Mouse (Mus musculus) limb, embryonic 15.5 days (tissue): ENCODE data around the gene Meis1. TPM values are rescaled to one million over a fixed set of nuclear protein-coding genes. Genes with fewer than 3 reads are reported as not detected.

ENCODE experiments used
- ATAC-seq: fragments of 200-750 bp; cut with Nextera tagmentation; 2 replicates; pipeline ENCODE4 v1.8.0; 2017; ENCODE audit warnings: low read depth, moderate TSS enrichment; ENCODE audit not compliant: insufficient number of reproducible peaks, low FRiP score, low TSS enrichment
- H3K27ac ChIP-seq: fragments of 300-500 bp; sonication (generic); 2 replicates; pipeline ENCODE4 v1.5.1; 2015; ENCODE audit warnings: moderate library complexity, mild to moderate bottlenecking, inconsistent platforms
- H3K27me3 ChIP-seq: fragments of 300-500 bp; sonication (generic); 2 replicates; pipeline ENCODE4 v1.6.1; 2015; ENCODE audit warnings: inconsistent platforms
- H3K36me3 ChIP-seq: fragments of 300-500 bp; sonication (generic); 2 replicates; pipeline ENCODE4 v1.6.1; 2015; ENCODE audit warnings: inconsistent platforms
- H3K4me1 ChIP-seq: fragments of 300-500 bp; sonication (generic); 2 replicates; pipeline ENCODE4 v1.6.1; 2015; ENCODE audit warnings: inconsistent platforms
- H3K4me2 ChIP-seq: fragments of 300-500 bp; sonication (generic); 2 replicates; pipeline ENCODE4 v1.6.1; 2015; ENCODE audit warnings: mild to moderate bottlenecking, inconsistent platforms
- H3K4me3 ChIP-seq: fragments of 300-500 bp; sonication (generic); 2 replicates; pipeline ENCODE4 v1.5.1; 2015; ENCODE audit warnings: mild to moderate bottlenecking, inconsistent platforms
- H3K9ac ChIP-seq: fragments of 300-500 bp; sonication (generic); 2 replicates; pipeline ENCODE4 v1.6.1; 2015; ENCODE audit warnings: inconsistent platforms
- H3K9me3 ChIP-seq: fragments of 300-500 bp; sonication (generic); 2 replicates; pipeline ENCODE4 v1.6.1; 2016; ENCODE audit warnings: inconsistent platforms
- WGBS: fragments of 180-500 bp; shearing (Covaris S2); methylation state at CpG from one replicate; pipeline ENCODE4 v1.1.7; 2015; 5-methylcytosine and 5-hydroxymethylcytosine counted together
- polyA plus RNA-seq: library from polyadenylated mRNA; unstranded; fragments of >200 nt; fragmentation: Nextera tagmentation; extraction: Ambion mirVana; gene quantifications from 2 replicates; pipeline ENCODE4 v1.2.1, GENCODE M21; 2015

Meis1 gene
- polyA plus RNA-seq, 1 experiment from 2014 or later = 16.3 TPM

DNA sequence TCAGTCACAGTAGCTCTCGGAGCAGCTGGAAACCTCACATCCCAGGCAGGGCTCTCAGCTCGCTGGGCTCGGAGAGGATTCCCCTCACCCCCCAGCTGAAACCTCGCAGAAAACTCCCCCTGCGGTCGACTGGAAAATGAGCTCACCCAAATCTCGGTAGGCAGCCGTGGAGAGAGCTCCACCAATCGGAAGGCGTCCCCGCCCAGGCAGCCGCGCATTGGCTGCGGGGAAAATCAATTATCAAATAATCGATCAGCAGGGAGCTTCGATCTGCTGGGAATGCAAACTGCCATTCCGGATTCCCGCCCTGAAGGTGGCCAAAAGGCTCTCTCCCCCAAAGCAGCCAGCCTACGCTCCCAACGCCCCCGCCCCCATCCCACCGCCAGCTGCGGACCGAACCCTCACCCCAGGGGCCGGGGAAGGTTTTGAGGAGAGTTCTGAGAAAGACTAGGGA lies 1.6 kb upstream of the Meis1 start:
- Histone ChIP-seq H3K9me3 (no peaks in the 10 kb centered on the region), H3K27me3 (peaks cover 48% of the 10 kb centered on the region), H3K4me1 (peaks cover 22% of the 10 kb centered on the region), H3K27ac (peak overlapping the region; percentile 90), H3K36me3 (no peaks in the 10 kb centered on the region), H3K9ac (no peak overlapping the region), H3K4me3 (peak overlapping the region; percentile 56), H3K4me2 (peak overlapping the region; percentile 91)
- under 1% methylated on average over 25 of the region's 25 CpGs for WGBS
- ATAC-seq = peak; percentile 92

DNA sequence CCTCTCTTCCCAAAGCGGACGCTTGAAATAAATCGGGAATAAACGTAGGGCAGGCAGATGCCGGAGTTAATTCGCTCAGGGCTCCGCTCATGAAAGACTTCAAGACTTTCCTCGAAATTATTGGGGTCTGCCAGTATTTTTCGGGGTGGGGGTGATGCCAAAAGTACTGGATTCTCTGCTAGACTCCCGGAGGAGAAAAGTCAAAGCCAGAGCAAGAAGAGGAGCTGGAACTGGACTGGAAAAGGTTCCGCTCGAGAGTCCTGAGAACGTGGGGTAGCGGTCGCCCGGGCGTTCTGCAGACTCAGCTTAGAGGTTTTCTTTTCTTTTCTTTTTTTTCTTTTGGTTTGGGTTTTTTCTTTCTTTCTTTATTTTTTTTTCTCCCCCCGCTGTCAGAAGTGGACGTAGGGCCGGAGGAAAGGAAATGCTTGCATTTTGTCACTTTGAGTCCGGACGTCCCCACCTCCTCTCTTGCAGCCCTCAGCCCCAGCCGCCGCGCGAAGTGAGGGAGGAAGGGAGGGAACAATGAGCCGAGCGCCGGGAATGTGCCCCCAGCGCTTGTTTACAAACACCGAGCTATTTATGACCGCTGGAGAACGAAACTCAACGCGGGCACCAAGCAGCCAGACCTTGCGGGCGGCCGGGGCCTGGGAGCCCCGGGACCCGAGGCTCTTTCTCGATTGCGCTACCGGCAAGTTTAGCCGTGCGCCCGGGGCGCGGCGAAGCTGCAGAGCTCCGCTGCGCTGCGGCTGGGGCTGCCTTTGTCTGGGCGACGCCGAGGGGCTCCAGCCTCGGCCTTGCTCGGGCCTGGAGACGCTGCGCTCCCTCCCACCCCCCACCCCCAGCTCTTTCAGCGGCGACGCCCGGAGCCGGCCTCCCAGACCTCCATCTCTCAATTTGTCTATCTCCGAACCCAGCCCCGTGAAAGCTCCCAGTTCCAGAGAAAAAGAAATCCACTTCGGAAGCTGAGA lies 703 bp upstream of the Meis1 start:
- no peak for ATAC-seq

DNA sequence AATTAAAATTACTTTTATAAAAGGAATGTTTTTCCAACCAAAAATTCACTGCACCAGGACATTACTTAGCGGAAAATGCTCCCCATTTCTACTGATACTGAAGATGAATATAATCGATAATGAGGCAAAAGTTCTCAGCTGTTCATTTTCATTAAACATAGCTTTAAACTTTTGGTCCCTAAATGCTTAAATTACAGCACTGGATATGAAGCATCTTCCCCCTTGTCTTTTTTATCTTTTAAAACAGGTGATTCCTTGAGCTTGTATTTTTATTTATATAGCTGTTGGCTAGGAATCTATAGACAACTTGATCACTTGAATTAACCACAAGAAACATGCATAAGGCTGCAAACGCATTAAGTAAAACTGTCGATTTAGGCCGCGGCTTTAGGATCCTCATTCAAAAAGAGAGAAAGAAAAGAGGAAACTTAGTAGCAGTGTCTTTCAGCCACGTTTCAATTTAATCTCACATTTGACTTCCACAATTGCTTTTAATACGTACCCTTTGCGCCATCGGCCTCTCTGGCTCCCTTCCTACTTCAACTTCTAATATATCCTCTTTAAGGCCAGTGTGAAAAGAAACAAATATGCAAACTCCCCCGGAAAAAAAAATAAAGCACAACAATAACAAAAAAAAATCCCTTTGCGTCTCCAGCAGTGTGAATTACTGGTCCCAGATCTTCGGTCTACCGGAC lies 919 bp downstream of the Meis1 start:
- Histone ChIP-seq H3K27me3 (peaks cover 57% of the 10 kb centered on the region), H3K4me1 (peaks cover 34% of the 10 kb centered on the region), H3K36me3 (no peaks in the 10 kb centered on the region), H3K4me2 (peak overlapping the region; percentile 91), H3K9me3 (no peaks in the 10 kb centered on the region), H3K9ac (0 out of 2 replicates have a peak overlapping the region, but pooled peaks have one; percentile 21), H3K4me3 (peak overlapping the region; percentile 56), H3K27ac (peak overlapping the region; percentile 90)
- ATAC-seq = no peak
- 5% methylated on average over 14 of the region's 14 CpGs for WGBS

More for the DNA sequence above, 703 bp upstream of the Meis1 start:
- peaks cover 54% of the 10 kb centered on the region for H3K27me3 ChIP-seq
- no peaks in the 10 kb centered on the region for H3K9me3 ChIP-seq
- under 1% methylated on average over 66 of the region's 67 CpGs for WGBS
- peaks cover 29% of the 10 kb centered on the region for H3K4me1 ChIP-seq
- H3K4me3 ChIP-seq = peak overlapping the region; percentile 56
- peak overlapping the region; percentile 55 for H3K9ac ChIP-seq
- peak overlapping the region; percentile 91 for H3K4me2 ChIP-seq
- H3K27ac ChIP-seq = peak overlapping the region; percentile 90
- no peaks in the 10 kb centered on the region for H3K36me3 ChIP-seq

DNA sequence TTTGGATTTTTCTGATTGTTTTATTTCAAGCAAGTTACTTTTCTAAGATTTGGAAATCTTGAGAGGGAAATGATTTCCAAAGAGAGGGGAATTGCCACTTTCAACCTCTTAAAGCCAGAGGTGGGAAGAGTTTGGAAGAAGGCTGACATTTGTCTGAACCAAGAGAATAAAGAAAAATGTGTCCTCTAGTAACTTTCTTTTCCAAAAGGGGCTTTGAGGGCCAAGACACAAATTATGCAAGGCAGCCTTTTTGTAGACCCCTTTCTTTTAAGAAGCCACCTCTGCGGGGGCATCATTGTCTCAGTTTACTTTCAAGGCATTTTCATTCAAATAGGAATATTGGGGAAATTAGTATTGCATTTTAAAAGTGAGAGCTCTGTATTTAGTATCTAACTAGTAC lies 1.5 kb downstream of the Meis1 start:
- Histone ChIP-seq H3K27me3 (peaks cover 57% of the 10 kb centered on the region), H3K4me3 (peak overlapping the region; percentile 36), H3K4me1 (peaks cover 34% of the 10 kb centered on the region), H3K9ac (no peak overlapping the region), H3K27ac (no peak overlapping the region), H3K9me3 (no peaks in the 10 kb centered on the region), H3K36me3 (no peaks in the 10 kb centered on the region), H3K4me2 (peak overlapping the region; percentile 61; the same call in 1 of the 2 replicates)
- ATAC-seq = no peak
- 4% methylated on average over 1 of the region's 1 CpGs for WGBS

DNA sequence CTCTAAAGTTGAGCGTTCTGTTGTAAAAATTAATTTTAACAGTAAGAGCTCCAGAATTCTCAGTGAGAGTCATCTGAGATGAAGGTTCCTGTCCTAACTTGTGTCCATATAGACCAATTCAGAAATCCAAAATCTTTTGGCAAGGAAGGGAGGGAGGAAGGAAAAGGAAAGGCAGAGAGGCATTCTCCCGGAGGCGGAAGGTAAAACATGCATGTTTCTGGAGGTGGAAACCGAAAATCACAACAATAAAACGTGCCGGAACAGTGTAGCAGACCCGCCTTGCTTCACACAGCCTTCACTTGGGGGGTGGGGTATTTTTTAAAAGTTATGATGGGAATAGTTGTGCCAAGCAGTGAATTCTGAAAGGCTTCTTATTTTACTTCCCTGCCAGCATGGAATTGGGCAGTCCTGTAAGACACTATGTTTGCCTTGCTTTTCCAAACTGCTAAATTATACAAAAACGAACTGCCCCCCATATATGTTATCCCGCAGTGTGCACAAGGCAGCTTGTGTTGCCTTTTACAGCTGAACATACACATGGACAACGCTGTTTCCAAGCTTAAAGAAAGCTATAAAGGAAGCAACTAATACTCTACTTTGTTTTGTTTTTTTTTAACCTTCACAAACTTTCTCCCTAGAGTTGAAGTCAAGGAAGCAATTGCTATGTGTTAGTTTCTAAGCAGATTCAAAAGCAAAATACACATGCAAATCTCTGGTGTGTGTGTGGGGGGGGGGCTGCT lies 2.1 kb downstream of the Meis1 start:
- H3K27ac ChIP-seq = no peak overlapping the region

DNA sequence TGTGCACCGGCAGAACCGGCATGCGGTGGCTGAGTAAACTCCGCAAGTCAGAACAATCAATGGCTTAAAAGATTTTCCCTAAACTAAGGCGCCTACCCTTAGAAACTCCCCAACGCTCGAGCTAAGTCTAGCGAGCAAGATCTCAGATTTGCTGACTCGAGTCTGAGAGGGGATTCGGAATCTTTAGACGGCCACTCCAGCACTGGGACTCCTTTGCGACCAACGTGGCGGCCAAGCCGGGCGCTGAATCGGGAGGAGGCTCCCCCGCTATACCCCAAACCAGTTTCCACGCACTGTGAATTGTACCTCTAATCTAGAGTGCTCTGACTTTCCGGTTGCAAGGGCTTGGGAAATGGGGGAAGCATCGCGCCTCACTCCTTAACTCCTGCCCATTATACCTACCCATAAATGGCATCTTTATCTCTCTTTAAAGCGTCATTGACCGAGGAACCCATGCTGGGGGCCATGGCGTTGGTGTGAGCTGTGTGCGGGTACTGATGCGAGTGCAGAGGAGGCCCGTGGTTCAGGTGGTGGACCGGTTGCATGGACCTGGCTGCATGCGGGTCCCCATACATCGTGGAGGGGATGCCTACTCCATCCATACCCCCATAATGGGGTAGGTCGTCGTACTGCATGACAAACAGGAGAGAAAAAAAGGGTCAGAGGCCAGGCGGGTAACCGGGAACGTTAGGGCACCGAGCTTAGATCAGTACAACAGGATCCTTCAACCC lies 2.9 kb downstream of the Meis1 start:
- H3K4me3 ChIP-seq = peak overlapping the region; percentile 36
- H3K4me1 ChIP-seq = peaks cover 30% of the 10 kb centered on the region
- no peaks in the 10 kb centered on the region for H3K36me3 ChIP-seq
- no peak overlapping the region for H3K9ac ChIP-seq
- H3K9me3 ChIP-seq = no peaks in the 10 kb centered on the region
- peak overlapping the region; percentile 61 for H3K4me2 ChIP-seq
- 7% methylated on average over 37 of the region's 37 CpGs for WGBS
- H3K27ac ChIP-seq = no peak overlapping the region
- peaks cover 56% of the 10 kb centered on the region for H3K27me3 ChIP-seq
- ATAC-seq = no peak

More for the DNA sequence above, 2.1 kb downstream of the Meis1 start:
- no peaks in the 10 kb centered on the region for H3K36me3 ChIP-seq
- no peaks in the 10 kb centered on the region for H3K9me3 ChIP-seq
- peak overlapping the region; percentile 61 for H3K4me2 ChIP-seq
- peak overlapping the region; percentile 36 for H3K4me3 ChIP-seq
- 5% methylated on average over 10 of the region's 10 CpGs for WGBS
- peaks cover 56% of the 10 kb centered on the region for H3K27me3 ChIP-seq
- peaks cover 34% of the 10 kb centered on the region for H3K4me1 ChIP-seq
- H3K9ac ChIP-seq = no peak overlapping the region
- ATAC-seq = no peak

DNA sequence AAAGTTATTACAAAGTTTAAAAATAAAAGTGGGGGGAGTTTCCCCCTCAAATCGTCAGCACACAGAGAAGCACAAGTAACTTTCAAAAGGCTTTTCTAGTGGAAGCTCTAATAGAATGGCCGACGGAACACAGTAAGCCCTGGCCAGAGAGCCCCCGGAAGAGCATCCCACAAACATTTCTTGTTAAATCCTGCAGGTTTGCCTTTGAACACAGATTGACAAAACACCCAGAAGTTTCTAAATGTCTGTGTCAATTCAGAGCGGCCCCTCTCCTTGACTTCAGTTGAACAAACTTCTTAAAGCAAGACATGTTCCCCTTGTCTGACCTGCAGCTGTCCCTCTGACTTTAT lies 3.4 kb downstream of the Meis1 start:
- peaks cover 24% of the 10 kb centered on the region for H3K4me1 ChIP-seq
- H3K36me3 ChIP-seq = no peaks in the 10 kb centered on the region
- H3K27me3 ChIP-seq = peaks cover 56% of the 10 kb centered on the region
- H3K27ac ChIP-seq = no peak overlapping the region
- peak overlapping the region; percentile 61 for H3K4me2 ChIP-seq
- peak overlapping the region; percentile 36 for H3K4me3 ChIP-seq
- ATAC-seq = no peak
- 12% methylated on average over 5 of the region's 5 CpGs for WGBS
- no peaks in the 10 kb centered on the region for H3K9me3 ChIP-seq
- H3K9ac ChIP-seq = no peak overlapping the region

DNA sequence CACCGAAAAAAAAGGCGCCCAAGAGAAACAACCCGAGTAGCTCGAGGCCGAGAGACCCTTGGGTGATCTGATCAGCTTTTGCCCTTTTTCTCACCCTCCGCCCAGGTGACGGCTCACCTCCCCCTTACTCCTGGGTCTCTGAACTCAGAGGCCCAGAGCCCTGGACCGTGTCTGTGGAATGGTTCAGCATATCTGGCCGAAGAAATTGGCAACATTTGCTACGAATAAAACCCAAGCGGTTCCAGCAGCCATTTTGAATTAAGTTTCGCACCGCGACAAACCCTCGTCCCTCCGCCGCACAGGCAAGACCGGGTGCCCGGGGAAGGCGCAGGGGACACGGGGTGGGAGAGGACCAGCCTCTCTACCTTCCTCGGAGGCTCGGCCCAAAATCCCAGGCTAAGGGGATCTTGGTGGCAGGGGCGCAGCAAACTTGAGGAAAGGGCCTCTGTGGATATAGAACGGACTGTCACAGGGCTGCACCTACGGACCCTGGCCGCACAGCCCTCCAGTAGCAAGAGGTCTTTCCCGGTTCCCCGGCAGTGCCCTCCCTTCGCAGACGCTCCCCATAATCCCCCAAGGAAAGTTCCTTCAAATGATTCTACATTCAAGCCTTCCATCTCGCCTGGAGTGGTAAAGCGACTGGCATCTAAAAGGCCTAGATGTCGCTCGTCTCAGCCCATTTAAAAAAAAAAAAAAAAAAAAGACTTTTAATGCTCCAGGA lies 4.2 kb downstream of the Meis1 start:
- Histone ChIP-seq H3K27me3 (peaks cover 63% of the 10 kb centered on the region), H3K4me1 (peaks cover 21% of the 10 kb centered on the region), H3K27ac (no peak overlapping the region), H3K9ac (no peak overlapping the region), H3K9me3 (no peaks in the 10 kb centered on the region), H3K4me3 (peak overlapping the region; percentile 36), H3K36me3 (no peaks in the 10 kb centered on the region), H3K4me2 (peak overlapping the region; percentile 61)
- 6% methylated on average over 35 of the region's 35 CpGs for WGBS
- ATAC-seq = no peak

DNA sequence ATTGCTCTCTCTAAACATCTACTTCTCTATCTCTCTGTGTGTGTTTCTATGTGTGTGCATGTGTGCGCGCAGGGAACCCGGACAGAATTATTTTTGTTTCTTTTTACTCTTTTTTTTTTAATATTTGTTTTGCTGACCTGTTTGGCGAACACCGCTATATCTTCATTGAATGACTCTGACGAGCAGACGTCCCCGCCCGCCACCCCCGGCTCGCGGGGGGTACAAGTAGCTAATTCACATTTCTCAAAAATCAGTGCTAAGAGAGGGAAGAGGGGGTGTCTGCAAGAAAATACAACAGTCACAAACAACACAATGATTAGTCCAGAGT lies 4.7 kb downstream of the Meis1 start:
- 18% methylated on average over 12 of the region's 12 CpGs for WGBS
- no peak for ATAC-seq
- no peaks in the 10 kb centered on the region for H3K9me3 ChIP-seq
- no peak overlapping the region for H3K27ac ChIP-seq
- no peaks in the 10 kb centered on the region for H3K36me3 ChIP-seq
- peak overlapping the region; percentile 36 for H3K4me3 ChIP-seq
- peak overlapping the region; percentile 61; the same call in 1 of the 2 replicates for H3K4me2 ChIP-seq
- peaks cover 68% of the 10 kb centered on the region for H3K27me3 ChIP-seq
- H3K4me1 ChIP-seq = peaks cover 19% of the 10 kb centered on the region
- H3K9ac ChIP-seq = no peak overlapping the region

DNA sequence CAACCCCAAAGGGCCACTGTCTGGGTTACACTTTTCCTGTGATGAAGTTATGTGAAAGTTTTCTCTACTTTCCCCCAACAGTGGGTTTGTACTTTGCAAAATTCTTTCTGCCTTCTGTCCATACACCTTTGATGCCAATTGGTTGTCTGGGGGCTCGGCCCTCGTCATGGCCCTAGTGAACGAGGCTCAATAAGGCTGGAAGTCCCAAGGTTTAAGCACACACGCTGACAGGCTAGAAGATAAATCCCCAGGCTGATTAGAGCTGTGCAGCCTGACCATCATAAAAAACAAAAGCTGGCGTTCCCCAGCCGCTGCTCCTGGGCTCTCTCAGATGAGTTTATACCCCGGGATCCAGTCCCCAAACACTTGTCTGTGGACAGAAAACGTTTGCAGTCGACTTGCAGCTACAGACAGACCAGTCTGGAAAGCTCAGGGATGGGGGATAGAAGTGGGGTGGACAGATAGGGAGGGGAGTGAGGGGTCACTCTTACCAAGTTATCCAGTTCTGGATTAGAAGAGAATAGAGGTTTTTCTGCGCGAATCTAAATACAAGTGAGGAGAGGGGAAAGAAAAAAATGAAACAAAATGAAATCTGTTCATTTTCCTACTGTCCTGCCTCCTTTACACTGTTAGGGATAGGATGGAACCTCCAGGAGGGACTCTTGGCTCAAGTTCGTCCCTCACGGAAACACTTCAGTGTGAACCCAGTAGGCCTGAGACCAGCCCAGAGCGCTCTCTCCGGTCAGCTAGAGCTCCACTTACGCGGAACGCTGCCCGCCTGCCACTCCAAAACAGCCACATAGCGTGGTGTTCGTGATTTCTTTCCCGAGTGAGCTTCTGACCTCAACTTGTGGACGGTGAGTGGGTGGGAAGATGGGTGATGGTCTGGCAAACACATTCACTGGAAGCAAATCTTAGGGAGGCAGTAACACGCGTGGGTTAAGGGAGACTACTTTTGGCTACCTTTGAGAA lies 5.4 kb downstream of the Meis1 start:
- Histone ChIP-seq H3K36me3 (no peaks in the 10 kb centered on the region), H3K4me1 (peaks cover 14% of the 10 kb centered on the region), H3K9me3 (no peaks in the 10 kb centered on the region), H3K27ac (no peak overlapping the region), H3K9ac (no peak overlapping the region), H3K27me3 (peaks cover 71% of the 10 kb centered on the region), H3K4me2 (no peak overlapping the region), H3K4me3 (no peak overlapping the region)
- ATAC-seq = no peak
- 24% methylated on average over 25 of the region's 25 CpGs for WGBS
